Mouse (Mus musculus) gastrocnemius, adult 8-10 months (tissue): ENCODE measurements around the gene Fgfr2. TPM values are rescaled to one million over a fixed set of nuclear protein-coding genes. Genes with fewer than 3 reads are reported as not detected.
"Not testable (repeated sequence)": the region's sequence is repeated elsewhere in the genome, so short reads cannot be mapped to it uniquely, and the experiment has no call there.

Experiments used
- DNase-seq, 2 experiments: peaks; one replicate each; pipeline ENCODE4 v3.0.0; 2022; ENCODE audit warnings: low spot score in 2 of 2
- total RNA-seq, 4 experiments: library from RNA; stranded (reverse); gene quantifications; 2 replicates each; pipeline ENCODE4 v1.2.4; 2022

Gene Fgfr2
- total RNA-seq, 4 experiments from 2014 or later, result 0.17 to 1.3 (median 0.62) TPM

DNA sequence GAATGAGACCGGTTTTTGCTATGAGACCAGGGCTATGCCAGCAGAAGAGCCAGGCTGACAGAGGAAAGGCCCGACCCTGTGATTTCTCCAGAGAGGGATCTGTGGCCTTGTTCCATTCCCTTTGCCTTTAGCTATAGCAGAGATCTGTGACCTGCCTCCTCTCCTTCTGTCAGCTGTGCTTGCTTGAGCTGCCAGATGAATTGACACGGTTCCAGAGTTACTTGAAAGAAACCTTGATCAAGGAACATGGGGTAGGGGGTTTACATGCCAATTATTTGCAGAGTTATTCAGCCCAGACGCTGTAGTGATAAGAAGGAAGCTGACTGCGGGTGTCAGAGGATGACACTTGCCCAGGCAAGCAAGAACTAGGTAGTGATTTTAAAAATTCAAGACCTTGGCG lies 2525.6 kb downstream of the Fgfr2 start:
- no peak for DNase-seq

DNA sequence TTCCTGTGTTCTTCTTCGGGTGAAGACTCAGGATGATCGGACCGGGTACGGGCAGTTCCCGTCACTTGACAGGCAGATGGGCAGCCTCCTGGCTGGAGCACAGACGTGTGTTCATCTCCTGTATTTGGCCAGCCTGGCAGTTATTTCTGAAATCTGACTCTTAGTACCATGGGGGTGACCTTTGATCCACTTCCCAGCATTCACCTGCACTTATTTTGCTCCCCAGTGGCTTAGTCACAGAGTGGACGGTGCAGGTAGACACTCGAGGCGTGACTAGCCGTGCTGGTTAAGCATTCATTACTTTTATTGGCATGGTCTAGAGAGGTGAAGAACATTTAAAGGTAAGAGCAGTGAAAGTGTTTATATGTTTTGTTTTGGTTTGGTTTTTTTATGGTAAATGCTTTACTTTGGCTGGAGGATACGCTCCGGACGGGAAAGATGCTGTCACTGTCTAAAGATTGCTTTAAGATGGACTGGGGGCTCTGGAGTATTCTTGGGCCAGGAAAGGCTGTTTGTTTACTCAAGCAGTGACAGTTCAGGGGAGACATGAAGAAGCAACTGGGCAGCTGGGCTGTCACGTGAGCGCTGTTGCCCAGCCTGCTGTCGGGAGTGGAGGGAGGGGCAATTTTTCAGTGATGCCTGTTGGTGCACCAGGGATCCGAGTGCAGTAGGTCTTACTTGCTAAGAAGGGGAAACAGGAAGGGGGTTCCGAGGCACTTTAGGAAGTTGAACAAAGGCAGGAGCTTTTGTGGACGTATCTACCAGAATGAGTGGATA lies 2526.9 kb downstream of the Fgfr2 start:
- peak; percentile 45 to 61 for DNase-seq

DNA sequence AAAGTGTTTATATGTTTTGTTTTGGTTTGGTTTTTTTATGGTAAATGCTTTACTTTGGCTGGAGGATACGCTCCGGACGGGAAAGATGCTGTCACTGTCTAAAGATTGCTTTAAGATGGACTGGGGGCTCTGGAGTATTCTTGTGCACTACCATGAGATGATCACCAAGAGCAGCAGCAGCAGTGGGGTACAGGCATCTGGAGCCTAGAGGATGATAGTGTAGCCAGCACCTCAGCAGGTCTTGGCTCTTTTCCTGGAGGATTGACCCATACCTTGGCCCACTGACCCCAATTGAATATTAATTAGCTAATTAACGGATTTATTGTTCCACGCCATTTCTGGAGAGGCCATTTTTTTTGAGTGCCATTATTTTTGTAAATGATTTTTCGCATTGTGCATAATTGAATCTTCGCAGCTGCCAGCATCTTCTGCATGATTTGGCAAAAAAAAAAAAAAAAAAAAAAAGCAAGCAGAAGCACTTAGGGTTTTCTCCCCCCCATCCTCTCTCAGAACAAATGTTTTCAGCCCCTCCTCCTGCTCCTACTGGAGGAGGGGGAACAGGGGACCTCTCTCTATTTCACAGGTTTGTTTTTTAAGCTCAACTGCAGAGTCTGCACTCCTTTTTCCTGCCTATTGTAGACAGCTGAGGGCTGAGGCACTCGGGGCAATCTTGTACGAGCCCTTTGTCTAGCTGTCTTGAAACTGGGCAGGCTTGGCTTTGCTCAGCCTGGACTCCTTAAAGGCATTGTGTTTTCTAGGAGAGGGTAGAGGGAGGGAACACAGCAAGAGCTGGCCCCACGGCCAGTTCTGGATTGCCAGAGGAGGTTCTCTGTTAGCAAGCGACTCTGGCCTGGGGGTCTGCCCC lies 2529.5 kb downstream of the Fgfr2 start:
- DNase-seq, result not testable (repeated sequence)

DNA sequence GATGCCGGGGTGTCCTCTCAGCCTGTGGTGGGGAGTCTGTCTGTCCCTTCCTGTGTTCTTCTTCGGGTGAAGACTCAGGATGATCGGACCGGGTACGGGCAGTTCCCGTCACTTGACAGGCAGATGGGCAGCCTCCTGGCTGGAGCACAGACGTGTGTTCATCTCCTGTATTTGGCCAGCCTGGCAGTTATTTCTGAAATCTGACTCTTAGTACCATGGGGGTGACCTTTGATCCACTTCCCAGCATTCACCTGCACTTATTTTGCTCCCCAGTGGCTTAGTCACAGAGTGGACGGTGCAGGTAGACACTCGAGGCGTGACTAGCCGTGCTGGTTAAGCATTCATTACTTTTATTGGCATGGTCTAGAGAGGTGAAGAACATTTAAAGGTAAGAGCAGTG lies 2530.2 kb downstream of the Fgfr2 start:
- not testable (repeated sequence) for DNase-seq

DNA sequence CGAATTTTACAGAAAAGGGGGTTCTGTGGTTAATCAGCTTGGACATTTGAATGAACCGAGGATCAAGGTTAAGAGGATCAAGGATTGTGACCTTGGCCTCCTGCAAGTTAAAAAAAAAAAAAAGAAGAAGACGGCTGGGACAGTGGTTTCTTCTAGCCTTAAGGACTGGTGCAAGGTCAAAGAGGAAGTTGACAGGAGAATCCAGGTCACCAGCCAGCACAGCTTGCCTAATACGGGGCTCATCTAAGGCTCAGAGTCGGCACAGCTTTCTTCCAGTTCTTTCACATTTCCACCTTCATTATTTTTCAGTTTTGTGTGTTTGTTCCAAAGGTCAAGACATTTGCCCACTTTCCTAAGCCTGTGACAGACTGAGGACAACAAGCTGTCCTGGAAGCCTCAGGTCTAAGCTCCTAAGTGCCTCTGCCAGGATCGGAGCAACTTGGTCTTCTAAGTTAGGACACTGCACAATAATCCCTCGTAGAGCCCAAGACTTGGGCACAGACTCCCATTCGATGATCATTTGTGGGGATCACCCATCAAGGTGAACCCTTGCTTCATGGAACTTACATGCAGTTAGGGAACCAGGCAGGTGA lies 2532.2 kb downstream of the Fgfr2 start:
- no peak for DNase-seq

DNA sequence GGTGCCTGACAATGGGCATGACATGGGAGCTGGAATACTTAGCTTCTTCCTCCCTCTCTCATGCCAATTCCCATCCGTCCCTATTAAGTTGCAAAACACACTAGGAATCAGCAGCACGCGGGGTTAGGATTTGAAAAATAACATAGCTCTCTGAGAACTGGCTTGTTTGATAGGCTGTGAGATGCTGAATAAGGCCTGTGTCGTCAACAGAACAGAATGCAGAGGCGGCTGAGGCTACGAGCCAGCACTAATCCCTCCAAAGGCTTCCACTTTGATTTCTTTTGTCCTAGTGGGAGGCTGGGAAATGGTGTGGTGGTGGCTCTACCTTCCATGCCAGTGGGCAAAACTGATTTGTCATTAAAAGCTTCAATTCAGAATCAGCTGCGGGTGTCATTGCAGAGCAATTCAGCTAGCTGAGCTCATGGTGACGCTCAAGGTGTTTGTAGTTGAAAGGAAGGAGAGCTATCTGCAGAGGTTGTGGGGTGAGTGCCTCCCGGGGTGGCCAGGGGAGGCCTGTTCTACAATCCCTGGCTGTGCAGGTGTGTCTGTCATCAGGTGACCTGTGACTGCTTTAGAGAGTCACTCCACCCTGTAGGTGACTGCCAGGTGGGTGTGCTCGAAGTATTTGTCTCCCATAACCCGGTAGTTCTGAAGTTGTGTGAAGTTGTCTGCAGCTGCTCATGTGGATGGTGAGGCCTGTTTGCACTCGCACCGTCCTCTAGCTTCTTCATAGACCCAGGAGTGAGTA lies 2532.9 kb downstream of the Fgfr2 start:
- no peak for DNase-seq

DNA sequence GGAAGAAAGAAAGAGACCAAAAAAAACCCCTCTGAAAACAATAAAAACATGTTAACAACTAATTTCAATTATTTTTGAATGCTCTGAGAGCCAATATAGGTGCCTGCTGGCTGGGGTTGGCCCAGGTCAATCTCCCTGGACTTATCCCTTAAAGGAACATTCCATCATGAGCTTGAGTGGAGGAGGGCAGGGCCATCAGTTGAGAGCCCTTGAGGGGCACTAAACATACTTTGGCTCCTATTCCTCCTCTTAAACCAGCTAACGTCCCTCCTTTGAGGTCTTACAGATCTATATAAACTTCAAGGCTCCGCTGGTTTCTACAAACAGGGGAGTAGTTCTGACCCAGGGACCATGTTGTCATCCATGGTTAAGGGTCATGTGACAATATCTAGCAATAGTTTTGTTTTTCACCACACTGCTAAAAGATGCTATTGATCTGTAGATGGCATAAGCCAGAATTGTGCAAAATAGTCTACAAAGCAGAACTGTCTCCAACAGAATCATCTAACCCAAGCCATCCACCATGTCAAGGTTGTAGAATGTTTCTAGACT lies 2536.6 kb downstream of the Fgfr2 start:
- no peak for DNase-seq

DNA sequence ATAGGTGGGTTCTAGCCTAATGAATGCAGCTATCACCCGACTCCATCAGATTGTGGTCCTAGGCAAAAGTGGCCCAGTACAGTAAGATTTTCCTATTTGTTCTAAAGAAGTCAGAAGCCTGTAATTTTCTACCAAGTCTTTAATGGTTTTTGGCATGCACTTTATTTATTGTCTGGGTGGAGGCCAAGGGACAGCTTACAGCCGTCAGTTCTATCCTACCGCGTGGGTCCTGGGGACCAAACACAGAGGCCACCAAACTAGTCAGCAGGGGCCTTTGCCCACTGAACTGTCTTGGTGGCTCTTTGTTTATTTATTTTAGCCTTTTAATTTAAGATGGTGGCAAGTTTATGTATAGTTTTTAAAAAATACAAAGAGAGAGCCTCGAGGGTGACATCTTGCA lies 2544.5 kb downstream of the Fgfr2 start:
- DNase-seq, result no peak

DNA sequence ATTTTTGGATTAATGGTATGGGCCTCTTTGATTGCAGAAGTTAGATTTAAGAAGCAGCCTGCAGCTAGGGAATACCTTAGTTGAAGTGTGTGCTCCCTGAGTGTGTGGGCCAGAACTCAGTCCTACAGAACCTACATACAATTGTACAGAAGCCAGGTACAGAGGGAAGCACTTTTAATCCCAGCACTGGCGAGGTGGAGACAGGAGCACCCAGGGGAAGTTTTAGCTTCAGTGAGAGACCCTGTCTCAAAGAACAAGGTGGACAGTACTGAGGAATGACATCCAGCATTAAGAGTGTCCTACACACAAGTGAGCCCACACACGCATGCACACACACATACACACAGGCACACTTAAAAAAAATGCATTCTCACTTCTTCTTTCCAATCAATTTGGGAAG lies 2545.1 kb downstream of the Fgfr2 start:
- no peak for DNase-seq

DNA sequence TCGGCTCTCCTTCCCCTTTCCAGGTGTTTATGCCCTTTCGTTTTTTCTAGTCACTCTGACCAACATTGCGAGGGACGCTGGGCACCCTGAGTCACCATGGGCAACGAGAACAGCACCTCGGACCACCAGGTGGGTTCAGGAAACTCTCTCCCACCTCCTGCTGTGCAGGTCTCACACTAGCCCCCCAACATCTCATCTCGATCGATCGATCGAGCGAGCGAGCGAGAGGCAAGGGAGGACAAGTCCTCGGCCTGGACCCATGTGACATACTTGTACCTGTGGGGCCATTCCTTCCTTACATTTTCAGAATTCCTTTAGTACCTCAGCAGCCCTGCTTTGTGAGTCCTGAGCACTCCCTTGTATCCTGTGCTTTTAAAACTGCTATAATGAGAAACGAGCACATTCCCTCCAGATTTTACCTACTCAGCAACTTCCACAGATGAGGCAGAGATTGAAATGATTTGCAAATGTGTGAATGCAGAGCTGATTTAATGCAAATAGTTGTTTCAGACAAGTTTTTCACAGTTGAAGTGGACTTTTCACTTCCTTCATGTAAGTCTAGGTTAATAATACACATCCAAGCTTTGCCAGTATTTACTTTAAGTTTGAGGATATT lies 2545.7 kb downstream of the Fgfr2 start, which contains the start of gene Tacc2:
TSS of gene Tacc2 (plus strand) at position 51 of the 616 bp plus-strand sequence.
- DNase-seq, result no peak

DNA sequence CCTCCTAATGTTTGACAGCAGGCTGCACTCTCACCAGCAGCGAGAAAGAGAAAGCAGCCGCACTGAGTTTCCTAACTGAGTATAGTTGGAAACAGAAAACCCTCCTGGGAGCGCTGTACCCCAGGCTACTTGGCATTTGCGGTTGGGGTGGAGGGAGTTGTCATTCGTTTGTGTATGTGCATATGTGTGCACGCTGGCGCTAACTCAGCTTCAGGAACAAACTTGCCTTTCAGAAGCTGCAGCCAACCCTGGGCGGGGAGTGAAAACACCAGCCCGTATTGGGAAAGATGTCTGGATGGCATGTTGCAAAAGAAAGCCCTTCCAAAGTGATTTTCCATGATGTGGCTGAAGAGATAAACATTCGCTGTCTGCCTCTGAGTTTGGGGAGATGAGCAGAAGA lies 2546.2 kb downstream of the Fgfr2 start:
- DNase-seq, result no peak

DNA sequence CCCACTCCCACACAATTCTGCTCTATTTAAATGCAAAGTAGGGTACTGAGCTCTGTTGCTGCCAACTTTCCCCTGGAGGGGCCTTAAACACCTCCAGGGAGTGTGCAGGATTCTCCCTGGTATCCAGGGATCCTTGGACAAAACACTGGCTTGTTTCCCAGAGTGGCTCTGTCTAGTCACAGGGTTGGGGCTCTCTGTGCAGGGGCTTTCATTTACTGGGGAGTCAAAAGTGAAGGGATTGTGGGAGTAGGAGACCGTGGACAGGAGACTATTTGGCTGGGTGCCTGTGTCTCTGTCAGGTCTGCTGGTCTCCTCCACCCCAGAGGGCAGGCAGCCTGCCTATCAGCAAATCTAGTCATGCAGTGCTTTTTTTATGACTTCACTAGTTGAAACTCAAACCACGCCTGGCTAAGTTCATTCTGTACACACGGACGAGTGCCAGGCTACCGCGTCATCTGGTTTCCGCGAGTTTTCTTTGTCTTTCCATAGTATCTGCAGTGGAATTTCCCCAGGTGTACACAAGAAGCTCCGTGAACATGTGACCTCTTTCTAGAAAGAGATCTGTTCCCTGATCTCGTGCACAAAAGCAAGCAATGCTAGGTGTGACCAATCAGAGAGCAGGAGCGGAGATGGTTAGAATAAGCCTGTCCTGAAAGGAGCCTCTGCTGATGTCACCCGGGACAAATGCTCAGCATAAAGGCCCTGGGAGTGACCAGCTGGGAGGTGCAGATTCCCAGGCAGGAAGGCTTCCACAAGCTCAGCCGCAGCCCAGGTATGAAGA lies 2548.7 kb downstream of the Fgfr2 start:
- no peak for DNase-seq

DNA sequence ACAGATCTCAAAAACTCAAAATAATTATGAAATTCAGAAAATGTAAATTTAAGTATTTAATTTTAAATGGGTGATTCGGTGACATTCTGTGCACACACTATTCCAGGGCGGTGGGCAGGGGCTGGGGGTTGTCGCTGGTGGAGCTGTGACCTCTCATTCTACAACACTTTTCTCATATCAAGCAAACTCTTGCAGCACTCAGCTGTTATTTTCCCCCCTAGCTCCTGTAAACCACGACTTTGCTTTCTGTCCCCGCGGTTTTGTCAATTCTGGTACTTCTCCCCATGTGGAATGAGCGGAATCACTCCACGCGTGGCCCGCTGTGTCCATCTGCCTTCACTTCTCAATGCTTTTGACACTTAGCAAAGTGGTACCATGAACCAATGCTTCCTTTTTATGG lies 2549.4 kb downstream of the Fgfr2 start:
- DNase-seq, result no peak

DNA sequence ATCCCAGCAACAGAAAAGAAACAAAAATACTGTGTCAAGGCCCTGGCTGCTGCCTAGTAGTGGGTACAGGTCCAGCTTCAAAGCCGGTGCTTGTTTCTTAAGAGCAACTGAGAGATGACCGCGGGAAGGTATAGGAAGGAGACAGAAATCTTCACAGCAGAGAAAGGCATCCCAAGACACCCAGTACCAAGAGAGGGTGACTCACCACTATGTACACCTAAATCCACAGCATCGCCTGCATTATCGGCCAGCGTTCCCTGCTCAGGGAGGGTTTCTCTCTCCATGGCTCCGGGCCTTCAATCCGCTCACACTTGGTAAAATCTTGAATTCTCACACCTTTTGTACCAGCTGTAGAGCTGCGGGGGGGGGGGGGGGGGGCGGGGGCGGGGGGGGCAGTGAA lies 2550.3 kb downstream of the Fgfr2 start, which contains the start of gene Nsmce4a:
TSS of gene Nsmce4a (minus strand) at position 298 of the 400 bp plus-strand sequence.
- DNase-seq, result no peak

DNA sequence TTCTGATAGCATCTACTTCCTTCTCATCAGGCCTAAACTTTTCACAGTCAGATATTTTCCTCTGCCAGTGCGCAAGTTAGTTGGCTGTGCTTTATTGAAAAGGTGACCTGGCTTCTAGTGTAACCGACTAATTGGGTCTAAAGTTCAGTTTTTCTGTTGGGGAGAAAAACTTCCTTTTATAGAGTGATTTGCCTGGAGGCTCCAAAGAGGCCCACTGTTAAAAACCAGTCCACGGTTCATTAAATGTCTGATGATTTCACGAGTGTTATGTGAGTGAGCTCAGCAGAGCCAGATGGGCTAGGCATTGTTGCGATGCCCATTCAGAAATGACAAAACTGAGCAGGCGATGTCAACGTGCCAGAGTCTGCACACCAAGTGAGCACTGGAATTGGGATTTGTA lies 2552.7 kb downstream of the Fgfr2 start:
- DNase-seq, result no peak

DNA sequence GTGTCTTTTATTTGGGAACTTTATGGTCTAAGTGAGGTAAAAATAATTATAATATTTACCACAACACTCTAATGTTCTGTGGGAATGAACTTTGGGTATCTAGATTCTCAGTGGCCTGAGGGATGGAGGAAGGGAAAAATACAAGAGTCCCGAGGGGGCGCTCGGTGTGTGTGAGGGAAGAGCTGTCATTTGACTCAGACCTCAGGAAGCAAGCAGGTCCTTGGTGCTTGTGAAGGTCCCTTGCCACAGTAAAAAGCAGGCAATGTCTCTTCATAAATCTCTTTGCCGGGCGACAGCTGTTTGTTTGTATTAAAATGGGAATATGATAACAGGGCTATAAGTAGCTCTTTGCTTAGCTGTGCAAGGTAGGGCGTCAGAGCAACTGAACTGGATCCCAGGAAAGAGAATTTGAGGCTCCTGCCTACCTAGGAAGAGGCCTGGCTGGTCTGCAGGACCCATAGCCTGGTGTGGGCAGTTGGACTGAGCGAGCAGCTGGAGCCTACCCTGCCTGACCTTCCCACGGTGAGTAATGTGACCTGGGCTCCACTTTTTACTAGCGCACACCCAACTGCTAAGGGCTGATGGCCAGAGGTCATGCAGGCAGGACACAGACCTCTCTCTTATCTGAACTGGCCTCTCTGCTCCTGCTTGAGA lies 2554.2 kb downstream of the Fgfr2 start:
- peak; percentile 38 to 65 for DNase-seq

DNA sequence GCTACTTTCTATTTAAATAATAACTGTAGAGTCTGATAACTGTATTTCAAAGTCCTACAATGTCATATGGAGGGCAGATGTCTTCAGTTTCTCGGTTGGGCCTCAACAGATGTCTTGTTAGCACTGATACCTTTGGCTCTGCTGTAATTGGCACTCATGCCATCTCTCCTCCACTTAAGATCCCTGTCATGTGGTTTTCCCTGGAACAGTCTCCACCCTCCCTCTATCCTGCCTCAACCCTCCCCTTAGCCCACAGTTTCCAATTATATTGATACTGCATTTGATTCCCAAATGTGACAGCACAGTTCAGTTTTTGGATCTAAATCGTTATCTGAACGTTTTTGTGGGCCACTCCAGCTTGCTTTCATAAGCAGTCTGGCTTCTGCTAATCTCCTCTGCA lies 2558.6 kb downstream of the Fgfr2 start:
- DNase-seq, result no peak

DNA sequence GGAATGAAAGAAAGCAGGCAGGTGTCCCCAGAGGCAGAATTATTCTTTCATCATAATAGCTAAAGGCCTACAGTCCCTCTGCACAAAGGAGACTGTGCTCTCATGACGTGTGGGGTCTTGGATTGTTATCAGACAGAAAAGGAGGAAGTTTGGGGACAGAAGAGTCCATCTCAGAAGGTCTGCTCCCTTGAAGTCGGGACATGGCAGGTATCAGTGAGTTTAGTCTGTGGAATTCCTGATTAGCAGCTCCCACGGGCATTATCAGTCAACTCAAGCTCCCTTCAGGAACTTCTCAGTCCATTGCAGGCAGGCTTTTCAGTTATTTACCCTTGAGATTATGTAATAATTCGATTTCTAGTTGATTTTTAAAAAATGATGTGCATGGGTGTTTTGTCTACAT lies 2559.3 kb downstream of the Fgfr2 start:
- no peak for DNase-seq

DNA sequence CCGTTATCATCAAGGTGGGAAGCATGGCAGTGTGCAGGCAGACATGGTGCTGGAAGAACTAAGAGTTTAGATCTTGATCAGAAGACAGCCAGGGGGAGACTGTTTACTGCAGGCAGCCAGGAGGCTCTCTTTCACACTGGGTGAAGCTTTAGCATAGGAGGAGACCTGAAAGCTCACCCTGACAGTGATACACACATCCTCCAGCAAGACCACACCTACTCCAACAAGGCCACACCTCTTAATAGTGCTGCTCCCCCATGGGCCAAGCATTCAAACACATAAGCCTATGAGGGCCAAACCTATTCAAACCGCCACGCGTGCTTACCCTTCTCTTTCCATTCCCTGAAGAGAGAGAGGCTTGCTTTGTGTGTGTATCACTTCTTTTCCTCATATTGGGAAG lies 2559.9 kb downstream of the Fgfr2 start:
- DNase-seq, result no peak
